Mouse (Mus musculus) urinary bladder, adult 2 months (tissue): Measurements from ENCODE around the gene Arhgap20. TPM values are rescaled to one million over a fixed set of nuclear protein-coding genes. Genes with fewer than 3 reads are reported as not detected.

Source experiments
- polyA plus RNA-seq: library from polyadenylated mRNA; depleted of rRNA; stranded (reverse); fragments of >200 nt; gene quantifications from 2 replicates; pipeline ENCODE4 v1.2.3, GENCODE M21; 2012; rRNA removed

Gene Arhgap20
- polyA plus RNA-seq, 1 experiment, result 2.1 TPM

Other genes starting within 250 kb of the Arhgap20 start
- 56.6 and 68.7 TPM in 2 replicates for gene Fdx1, start 198.2 kb downstream of the Arhgap20 start, polyA plus RNA-seq